Mouse (Mus musculus) forebrain, embryonic 13.5 days (tissue): ENCODE data around the gene Pms1. TPM values are rescaled to one million over a fixed set of nuclear protein-coding genes. Genes with fewer than 3 reads are reported as not detected.

Experiments
- ATAC-seq: fragments of 200-750 bp; cut with Nextera tagmentation; 2 replicates; pipeline ENCODE4 v1.8.0; 2017
- H3K27ac ChIP-seq: fragments of 300-500 bp; sonication (generic); 2 replicates; pipeline ENCODE4 v1.5.1; 2015; ENCODE audit warnings: inconsistent platforms, mild to moderate bottlenecking, moderate library complexity
- H3K27me3 ChIP-seq: fragments of 300-500 bp; sonication (generic); 2 replicates; pipeline ENCODE4 v1.6.1; 2015; ENCODE audit warnings: mild to moderate bottlenecking, inconsistent platforms
- H3K36me3 ChIP-seq: fragments of 300-500 bp; sonication (generic); 2 replicates; pipeline ENCODE4 v1.6.1; 2015; ENCODE audit warnings: mild to moderate bottlenecking, inconsistent platforms; ENCODE audit not compliant: poor library complexity, severe bottlenecking
- H3K4me1 ChIP-seq: fragments of 300-500 bp; sonication (generic); 2 replicates; pipeline ENCODE4 v1.6.1; 2015; ENCODE audit warnings: inconsistent platforms
- H3K4me2 ChIP-seq: fragments of 300-500 bp; sonication (generic); 2 replicates; pipeline ENCODE4 v1.6.1; 2015; ENCODE audit warnings: inconsistent platforms, mild to moderate bottlenecking, moderate library complexity
- H3K4me3 ChIP-seq: fragments of 300-500 bp; sonication (generic); 2 replicates; pipeline ENCODE4 v1.5.1; 2015; ENCODE audit warnings: mild to moderate bottlenecking, inconsistent platforms
- H3K9ac ChIP-seq: fragments of 300-500 bp; sonication (generic); 2 replicates; pipeline ENCODE4 v1.6.1; 2015; ENCODE audit warnings: mild to moderate bottlenecking, inconsistent platforms
- H3K9me3 ChIP-seq: fragments of 300-500 bp; sonication (generic); replicated peaks from 2 replicates; pipeline ENCODE4 v1.6.1; 2016; ENCODE audit warnings: inconsistent platforms
- WGBS: fragments of 180-500 bp; shearing (Covaris S2); methylation state at CpG from one replicate; pipeline ENCODE4 v1.1.7; 2015; 5-methylcytosine and 5-hydroxymethylcytosine counted together
- polyA plus RNA-seq: library from polyadenylated mRNA; unstranded; fragments of >200 nt; fragmentation: Nextera tagmentation; extraction: Ambion mirVana; gene quantifications from 2 replicates; pipeline ENCODE4 v1.2.1, GENCODE M21; 2015

Pms1 gene
- polyA plus RNA-seq, 1 experiment from 2014 or later, result 17.6 TPM

GRCm38 (mm10) chr1:53187536-53187935 is 109.3 kb downstream of the Pms1 start, which contains the start of gene 1700019A02Rik:
1700019A02Rik (minus strand) TSS chr1:53187636.
- Histone ChIP-seq H3K4me2 (no peak within 1 kb of the TSS), H3K9me3 (no peaks in the 10 kb centered on the region), H3K4me3 (no peak within 1 kb of the TSS), H3K27ac (no peak within 1 kb of the TSS), H3K36me3 (no peaks in the 10 kb centered on the region), H3K9ac (no peak within 1 kb of the TSS), H3K27me3 (no peaks in the 10 kb centered on the region), H3K4me1 (no peaks in the 10 kb centered on the region)
- no peak for ATAC-seq
- 96% methylated on average over 8 of the region's 8 CpGs for WGBS

DNA sequence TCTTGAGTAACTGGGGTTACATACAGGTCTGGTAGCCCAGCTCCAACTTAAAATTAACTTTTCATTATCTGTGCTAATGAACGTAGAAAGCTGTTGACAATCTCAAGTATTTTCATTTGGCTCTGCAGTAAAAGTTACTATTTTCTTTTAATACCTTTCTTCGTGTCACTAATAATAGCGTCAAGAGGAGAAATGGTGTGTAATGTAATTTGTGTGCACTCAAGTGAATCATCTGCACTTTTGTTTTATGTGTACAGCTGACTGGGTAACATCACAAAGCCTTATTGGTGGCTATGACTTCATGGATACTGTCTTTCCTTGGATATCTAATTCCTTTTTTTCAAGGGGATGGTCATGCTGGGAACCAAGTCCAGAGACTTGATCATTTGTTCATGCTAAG is 110.5 kb downstream of the Pms1 start:
- no peak for ATAC-seq
- 72% methylated on average over 3 of the region's 3 CpGs for WGBS
- Histone ChIP-seq H3K4me2 (no peak overlapping the region), H3K9me3 (no peaks in the 10 kb centered on the region), H3K9ac (no peak overlapping the region), H3K36me3 (no peaks in the 10 kb centered on the region), H3K4me3 (no peak overlapping the region), H3K4me1 (no peaks in the 10 kb centered on the region), H3K27ac (no peak overlapping the region), H3K27me3 (no peaks in the 10 kb centered on the region)

- H3K4me3 ChIP-seq, result no peak overlapping the region
- no peaks in the 10 kb centered on the region for H3K27me3 ChIP-seq
- no peak overlapping the region for H3K9ac ChIP-seq
- H3K4me1 ChIP-seq, result no peaks in the 10 kb centered on the region
- no peaks in the 10 kb centered on the region for H3K9me3 ChIP-seq
- ATAC-seq, result no peak
- H3K4me2 ChIP-seq, result no peak overlapping the region
- no peak overlapping the region for H3K27ac ChIP-seq
- H3K36me3 ChIP-seq, result no peaks in the 10 kb centered on the region
- 57% methylated on average over 6 of the region's 6 CpGs for WGBS
These were observed 139.1 kb downstream of the Pms1 start for GRCm38 (mm10) chr1:53157715-53158114.

Other genes starting within 250 kb of the Pms1 start
- 0.19 and 0.28 TPM in 2 replicates for gene Mstn, start 235.4 kb downstream of the Pms1 start, polyA plus RNA-seq
- not detected in 2 replicates for gene 1700019A02Rik, start 109.4 kb downstream of the Pms1 start, polyA plus RNA-seq
- gene Ormdl1, start 77 bp upstream of the Pms1 start, polyA plus RNA-seq, result 72.3 and 76.5 TPM in 2 replicates
- gene Gm28778, start 93 bp upstream of the Pms1 start, polyA plus RNA-seq, result not detected in 2 replicates
- 28.4 and 28.8 TPM in 2 replicates for gene Osgepl1, start 16.6 kb upstream of the Pms1 start, polyA plus RNA-seq
- 1.5 and 15.8 TPM in 2 replicates for gene Asdurf, start 55.6 kb upstream of the Pms1 start, polyA plus RNA-seq
- gene Gm28551, start 55.6 kb upstream of the Pms1 start, polyA plus RNA-seq, result 1.3 and 1.5 TPM in 2 replicates
- gene Asnsd1, start 55.7 kb upstream of the Pms1 start, polyA plus RNA-seq, result 68.7 and 75.0 TPM in 2 replicates